Mouse (Mus musculus) thymus, postnatal 14 days (tissue): Measurements from ENCODE around the gene Adk.

ENCODE experiments used
- DNase-seq: peaks from one replicate; pipeline ENCODE4 v3.0.0; 2021

Adk gene

GRCm38 (mm10) chr14:21173973-21174745 lies 121.8 kb downstream of the Adk start:
- no peak for DNase-seq

- DNase-seq: no peak
Observed at GRCm38 (mm10) chr14:21174804-21175203, 122.4 kb downstream of the Adk start.

GRCm38 (mm10) chr14:21177781-21178180 lies 125.4 kb downstream of the Adk start:
- DNase-seq: no peak

GRCm38 (mm10) chr14:21178356-21178755 lies 126.0 kb downstream of the Adk start:
- no peak for DNase-seq

- DNase-seq: peak; percentile 36
Observed at GRCm38 (mm10) chr14:21181053-21181452, 128.7 kb downstream of the Adk start.

- DNase-seq: no peak
Observed at GRCm38 (mm10) chr14:21191966-21192365, 139.6 kb downstream of the Adk start.

- DNase-seq: no peak
Observed at GRCm38 (mm10) chr14:21192749-21193148, 140.4 kb downstream of the Adk start.

- no peak for DNase-seq
Observed at GRCm38 (mm10) chr14:21194336-21194735, 142.0 kb downstream of the Adk start.

- no peak for DNase-seq
Observed at GRCm38 (mm10) chr14:21200850-21201249, 148.5 kb downstream of the Adk start.

- DNase-seq: no peak
Observed at GRCm38 (mm10) chr14:21206472-21206871, 154.1 kb downstream of the Adk start.

GRCm38 (mm10) chr14:21221574-21222138 lies 169.3 kb downstream of the Adk start:
- DNase-seq: no peak

- no peak for DNase-seq
Observed at GRCm38 (mm10) chr14:21222206-21222605, 169.8 kb downstream of the Adk start.

GRCm38 (mm10) chr14:21223456-21223855 lies 171.1 kb downstream of the Adk start:
- no peak for DNase-seq

- no peak for DNase-seq
Observed at GRCm38 (mm10) chr14:21223971-21224635, 171.7 kb downstream of the Adk start.

- no peak for DNase-seq
Observed at GRCm38 (mm10) chr14:21237051-21237450, 184.7 kb downstream of the Adk start.

- DNase-seq: no peak
Observed at GRCm38 (mm10) chr14:21241105-21241504, 188.7 kb downstream of the Adk start.

- no peak for DNase-seq
Observed at GRCm38 (mm10) chr14:21251386-21251785, 199.0 kb downstream of the Adk start.

- DNase-seq: no peak
Observed at GRCm38 (mm10) chr14:21252326-21252886, 200.0 kb downstream of the Adk start.

GRCm38 (mm10) chr14:21253321-21253992 lies 201.1 kb downstream of the Adk start:
- no peak for DNase-seq

GRCm38 (mm10) chr14:21253993-21254339 lies 201.6 kb downstream of the Adk start:
- no peak for DNase-seq

- DNase-seq: no peak
Observed at GRCm38 (mm10) chr14:21268229-21268628, 215.9 kb downstream of the Adk start.

- DNase-seq: no peak
Observed at GRCm38 (mm10) chr14:21271472-21271871, 219.1 kb downstream of the Adk start.

GRCm38 (mm10) chr14:21275786-21276185 lies 223.4 kb downstream of the Adk start:
- no peak for DNase-seq
